Mouse (Mus musculus) left cerebral cortex, adult 2 months (tissue): ENCODE results near the gene Thrb. TPM values are rescaled to one million over a fixed set of nuclear protein-coding genes. Genes with fewer than 3 reads are reported as not detected.

ENCODE experiments used
- DNase-seq, 2 experiments: peaks; one replicate each; pipeline ENCODE4 v3.0.0; 2021 to 2022; ENCODE audit warnings: low spot score in 2 of 2, mixed read lengths in 1 of 2; ENCODE audit errors: extremely low spot score in 1 of 2
- H3K27ac ChIP-seq: fragments of 200-600 bp; 2 replicates; pipeline ENCODE4 v1.8.1; 2022
- H3K4me3 ChIP-seq: fragments of 200-600 bp; 2 replicates; pipeline ENCODE4 v1.8.1; 2022
- CTCF ChIP-seq: fragments of 200-600 bp; IDR thresholded peaks from 2 replicates; pipeline ENCODE4 v1.8.1; 2022; ENCODE audit warnings: antibody characterized with exemption, mild to moderate bottlenecking, moderate library complexity
- intact Hi-C: fragments of 180-260 bp; cut with DNase I; formaldehyde crosslinking; loops from one replicate; pipeline ENCODE4 v1.15.1; 2025
- total RNA-seq, 2 experiments: library from RNA; stranded (reverse); gene quantifications; 2 replicates each; pipeline ENCODE4 v1.2.3; 2021

Thrb gene
- total RNA-seq, 2 experiments from 2014 or later = 97.1 to 98.6 TPM

- no peak overlapping the region for H3K4me3 ChIP-seq
- intact Hi-C loops = no loop called here
- DNase-seq = no peak
- no peak overlapping the region; the same call in 1 of the 2 replicates for H3K27ac ChIP-seq
- no peak for TF ChIP-seq CTCF
Measured at GRCm38 (mm10) chr14:17742902-17743712, 83.0 kb downstream of the Thrb start.

GRCm38 (mm10) chr14:17743713-17744158, 83.7 kb downstream of the Thrb start:
- intact Hi-C loops = no loop called here
- no peak for DNase-seq

GRCm38 (mm10) chr14:17747922-17748321, 87.9 kb downstream of the Thrb start:
- H3K27ac ChIP-seq = no peak overlapping the region

More at GRCm38 (mm10) chr14:17743713-17744158, 83.7 kb downstream of the Thrb start:
- H3K4me3 ChIP-seq = no peak overlapping the region
- no peak overlapping the region; the same call in 1 of the 2 replicates for H3K27ac ChIP-seq
- TF ChIP-seq CTCF = no peak

GRCm38 (mm10) chr14:17748945-17749344, 88.9 kb downstream of the Thrb start:
- DNase-seq = no peak
- Histone ChIP-seq H3K27ac (no peak overlapping the region), H3K4me3 (no peak overlapping the region)
- no peak for TF ChIP-seq CTCF
- intact Hi-C loops = no loop called here

More at GRCm38 (mm10) chr14:17747922-17748321, 87.9 kb downstream of the Thrb start:
- no peak for DNase-seq
- intact Hi-C loops = no loop called here
- TF ChIP-seq CTCF = no peak
- H3K4me3 ChIP-seq = no peak overlapping the region

- Histone ChIP-seq H3K27ac (no peak overlapping the region), H3K4me3 (no peak overlapping the region)
- no peak for TF ChIP-seq CTCF
- DNase-seq = no peak
- intact Hi-C loops = no loop called here
Measured at GRCm38 (mm10) chr14:17751911-17752310, 91.8 kb downstream of the Thrb start.

GRCm38 (mm10) chr14:17753429-17753828, 93.4 kb downstream of the Thrb start:
- DNase-seq = no peak

GRCm38 (mm10) chr14:17756732-17757131, 96.7 kb downstream of the Thrb start:
- DNase-seq = no peak
- no peak for TF ChIP-seq CTCF
- intact Hi-C loops = no loop called here

More at GRCm38 (mm10) chr14:17753429-17753828, 93.4 kb downstream of the Thrb start:
- no peak for TF ChIP-seq CTCF
- intact Hi-C loops = no loop called here
- Histone ChIP-seq H3K27ac (no peak overlapping the region), H3K4me3 (no peak overlapping the region)

GRCm38 (mm10) chr14:17767987-17768386, 107.9 kb downstream of the Thrb start:
- no peak overlapping the region for H3K27ac ChIP-seq
- no peak for DNase-seq
- H3K4me3 ChIP-seq = no peak overlapping the region
- intact Hi-C loops = no loop called here
- no peak for TF ChIP-seq CTCF

More at GRCm38 (mm10) chr14:17756732-17757131, 96.7 kb downstream of the Thrb start:
- Histone ChIP-seq H3K4me3 (no peak overlapping the region), H3K27ac (no peak overlapping the region)

- intact Hi-C loops = no loop called here
Measured at GRCm38 (mm10) chr14:17774404-17774803, 114.3 kb downstream of the Thrb start.

GRCm38 (mm10) chr14:17781921-17782320, 121.9 kb downstream of the Thrb start:
- TF ChIP-seq CTCF = no peak
- no peak for DNase-seq
- intact Hi-C loops = no loop called here
- H3K4me3 ChIP-seq = no peak overlapping the region
- no peak overlapping the region for H3K27ac ChIP-seq

More at GRCm38 (mm10) chr14:17774404-17774803, 114.3 kb downstream of the Thrb start:
- H3K27ac ChIP-seq = no peak overlapping the region
- DNase-seq = no peak
- no peak overlapping the region for H3K4me3 ChIP-seq
- no peak for TF ChIP-seq CTCF

GRCm38 (mm10) chr14:17784207-17784806, 124.2 kb downstream of the Thrb start:
- DNase-seq = no peak
- no peak for TF ChIP-seq CTCF
- Histone ChIP-seq H3K27ac (no peak overlapping the region), H3K4me3 (no peak overlapping the region)
- intact Hi-C loops = no loop called here

- no peak for TF ChIP-seq CTCF
- no peak for DNase-seq
- H3K4me3 ChIP-seq = no peak overlapping the region
- no peak overlapping the region for H3K27ac ChIP-seq
- intact Hi-C loops = no loop called here
Measured at GRCm38 (mm10) chr14:17785370-17785769, 125.3 kb downstream of the Thrb start.
